Mouse (Mus musculus): Measurements from ENCODE around the gene Fcgbp.

DNA sequence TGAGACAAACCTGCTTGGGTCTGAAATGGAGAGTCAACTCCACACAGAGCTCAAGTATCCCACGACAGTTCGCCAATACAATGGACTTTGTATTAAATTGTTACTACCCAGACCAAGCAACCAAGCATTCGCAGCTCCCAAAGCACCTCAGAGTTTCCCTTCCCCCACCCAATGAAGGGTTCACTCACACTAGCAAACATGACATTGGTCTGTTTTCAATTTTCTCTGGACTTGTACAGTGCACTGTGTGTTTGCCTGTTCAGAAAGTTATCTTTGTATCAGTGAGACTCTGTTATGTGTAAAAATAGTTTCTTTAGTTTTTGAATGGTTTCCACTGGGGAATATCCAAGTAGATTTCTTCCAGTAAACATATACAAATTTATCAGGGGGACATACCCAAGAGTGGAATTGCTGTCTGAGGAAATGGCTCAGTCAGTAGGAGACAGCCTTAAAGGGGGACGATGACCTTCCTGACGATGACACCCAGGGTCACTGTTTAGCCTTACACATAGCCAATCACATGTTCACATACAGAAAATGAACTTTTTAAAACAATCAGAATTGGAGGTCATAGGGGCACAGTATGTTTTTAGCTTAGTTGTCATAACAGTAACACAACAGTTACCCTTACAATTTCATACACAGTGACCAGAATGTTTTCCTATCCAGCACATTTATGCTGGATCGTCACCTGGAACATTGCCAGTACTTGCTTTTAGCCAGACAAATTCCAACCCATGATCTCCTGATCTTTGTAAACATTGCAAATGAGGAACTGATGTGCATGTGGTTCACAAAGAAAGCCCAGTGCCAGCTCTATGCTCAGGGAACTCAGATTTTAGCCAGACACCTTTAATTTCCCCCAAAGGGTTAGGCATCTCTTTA, 17.7 kb upstream of the Fcgbp start:
- no peak for TF ChIP-seq POLR2A (IDR thresholded peaks at IDR 0.05; ENCODE audit: insufficient read length, low read depth)
- no peak for TF ChIP-seq TCF3 (IDR thresholded peaks at IDR 0.05; ENCODE audit: insufficient read length, low read depth)
- TF ChIP-seq USF1 (IDR thresholded peaks at IDR 0.05; ENCODE audit: low read depth): no peak
- TF ChIP-seq MAX (IDR thresholded peaks at IDR 0.05; ENCODE audit: low read depth): no peak
- TF ChIP-seq CEBPB (IDR thresholded peaks at IDR 0.05; ENCODE audit: insufficient read depth, poor library complexity, severe bottlenecking): no peak
- no peak for TF ChIP-seq MYOG (IDR thresholded peaks at IDR 0.05; ENCODE audit: control insufficient read depth in 1 of 3, insufficient read depth in 1 of 3, insufficient read length in 2 of 3, low read depth in 2 of 3)
- TF ChIP-seq E2F4 (IDR thresholded peaks at IDR 0.05; ENCODE audit: insufficient read depth): no peak
- no peak for TF ChIP-seq TCF12 (IDR thresholded peaks at IDR 0.05; ENCODE audit: insufficient read depth, poor library complexity, severe bottlenecking)
